Mouse (Mus musculus) bone marrow macrophage, adult 2 months (primary cell): ENCODE measurements around the gene 2810004N23Rik.

Experiments used
- CTCF ChIP-seq: IDR thresholded peaks from 2 replicates; pipeline ENCODE4 v1.5.1; 2012; ENCODE audit warnings: low read depth, mild to moderate bottlenecking, low read length, moderate library complexity
- POLR2A ChIP-seq: IDR thresholded peaks from 2 replicates; pipeline ENCODE4 v1.6.1; 2012; ENCODE audit warnings: mild to moderate bottlenecking, low read depth, low read length, borderline replicate concordance

- TF ChIP-seq POLR2A (no peak), CTCF (no peak)
Observed at GRCm38 (mm10) chr8:124831531-124831930, 31.4 kb downstream of the 2810004N23Rik start.
